Mouse (Mus musculus) embryonic facial prominence, embryonic 11.5 days (tissue): ENCODE results near the gene Rrp12. TPM values are rescaled to one million over a fixed set of nuclear protein-coding genes. Genes with fewer than 3 reads are reported as not detected.
"Not testable (repeated sequence)": the region's sequence is repeated elsewhere in the genome, so short reads cannot be mapped to it uniquely, and the experiment has no call there.

ENCODE experiments used
- ATAC-seq: fragments of 200-750 bp; cut with Nextera tagmentation; replicated peaks from 2 replicates; pipeline ENCODE4 v1.8.0; 2017; ENCODE audit warnings: low read depth; ENCODE audit not compliant: insufficient number of reproducible peaks, low FRiP score, low TSS enrichment
- DNase-seq: peaks from one replicate; pipeline ENCODE4 v3.0.0-alpha.2; 2015; ENCODE audit warnings: low spot score
- H3K27ac ChIP-seq: fragments of 300-500 bp; sonication (generic); replicated peaks from 2 replicates; pipeline ENCODE4 v1.5.1; 2014; ENCODE audit warnings: mild to moderate bottlenecking, low read depth, low read length, control low read depth
- H3K27me3 ChIP-seq: fragments of 300-500 bp; sonication (generic); 2 replicates; pipeline ENCODE4 v1.6.1; 2014; ENCODE audit warnings: mild to moderate bottlenecking, low read length, moderate library complexity, mixed read lengths; ENCODE audit not compliant: control insufficient read depth, insufficient read depth
- H3K36me3 ChIP-seq: fragments of 300-500 bp; sonication (generic); replicated peaks from 2 replicates; pipeline ENCODE4 v1.6.1; 2014; ENCODE audit warnings: low read depth, mild to moderate bottlenecking, low read length, moderate library complexity, mixed read lengths; ENCODE audit not compliant: control insufficient read depth, insufficient read depth
- H3K4me1 ChIP-seq: fragments of 300-500 bp; sonication (generic); 2 replicates; pipeline ENCODE4 v1.6.1; 2014; ENCODE audit warnings: low read length, mixed read lengths; ENCODE audit not compliant: control insufficient read depth, insufficient read depth
- H3K4me2 ChIP-seq: fragments of 300-500 bp; sonication (generic); 2 replicates; pipeline ENCODE4 v1.6.1; 2014; ENCODE audit warnings: low read depth, mild to moderate bottlenecking, control low read depth, low read length, moderate library complexity
- H3K4me3 ChIP-seq: fragments of 300-500 bp; sonication (generic); 2 replicates; pipeline ENCODE4 v1.5.1; 2014; ENCODE audit warnings: low read depth, low read length, control low read depth
- H3K9ac ChIP-seq: fragments of 300-500 bp; sonication (generic); replicated peaks from 2 replicates; pipeline ENCODE4 v1.6.1; 2014; ENCODE audit warnings: mild to moderate bottlenecking, control low read depth, low read length
- H3K9me3 ChIP-seq: fragments of 300-500 bp; sonication (generic); replicated peaks from 2 replicates; pipeline ENCODE4 v1.6.1; 2016; ENCODE audit warnings: mild to moderate bottlenecking, low read length, inconsistent platforms, mixed read lengths; ENCODE audit not compliant: control insufficient read depth
- WGBS: fragments of 180-500 bp; shearing (Covaris S2); extraction: QIAGEN DNeasy Blood & Tissue Kit; methylation state at CpG from one replicate; pipeline ENCODE4 v1.1.7; 2014; 5-methylcytosine and 5-hydroxymethylcytosine counted together
- polyA plus RNA-seq: library from polyadenylated mRNA; unstranded; fragments of >200 nt; fragmentation: Nextera tagmentation; extraction: Ambion mirVana; gene quantifications from 2 replicates; pipeline ENCODE4 v1.2.1, GENCODE M21; 2014

The Rrp12 gene
- polyA plus RNA-seq, 1 experiment from 2014 or later = 14.5 TPM

DNA sequence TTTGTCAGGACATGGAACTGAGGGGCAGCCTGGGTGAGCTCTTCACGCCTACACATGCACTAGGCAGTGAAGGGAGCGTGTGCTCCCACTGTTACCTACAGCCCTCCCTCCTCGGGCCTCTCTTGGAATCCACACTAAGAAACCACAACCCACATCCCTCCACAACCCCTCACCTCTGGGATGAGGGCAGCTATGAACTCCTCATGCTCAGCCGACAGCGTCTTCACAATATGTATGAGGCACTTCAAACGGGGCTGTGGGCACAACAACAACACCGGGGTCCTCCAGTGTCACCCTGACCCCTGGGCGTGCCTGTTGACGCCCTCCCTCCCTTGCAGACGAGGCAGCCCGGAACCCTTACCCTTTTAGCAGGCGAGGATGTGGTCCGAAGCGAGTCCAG is 21.6 kb downstream of the Rrp12 start:
- no peak overlapping the region for H3K4me2 ChIP-seq
- no peaks in the 10 kb centered on the region for H3K9me3 ChIP-seq
- DNase-seq (no peak), ATAC-seq (no peak)
- H3K9ac ChIP-seq = no peak overlapping the region
- 90% methylated on average over 14 of the region's 14 CpGs for WGBS
- H3K27me3 ChIP-seq = no peaks in the 10 kb centered on the region
- no peak overlapping the region for H3K4me3 ChIP-seq
- peaks cover 2% of the 10 kb centered on the region for H3K36me3 ChIP-seq
- H3K4me1 ChIP-seq = no peaks in the 10 kb centered on the region
- H3K27ac ChIP-seq = no peak overlapping the region

DNA sequence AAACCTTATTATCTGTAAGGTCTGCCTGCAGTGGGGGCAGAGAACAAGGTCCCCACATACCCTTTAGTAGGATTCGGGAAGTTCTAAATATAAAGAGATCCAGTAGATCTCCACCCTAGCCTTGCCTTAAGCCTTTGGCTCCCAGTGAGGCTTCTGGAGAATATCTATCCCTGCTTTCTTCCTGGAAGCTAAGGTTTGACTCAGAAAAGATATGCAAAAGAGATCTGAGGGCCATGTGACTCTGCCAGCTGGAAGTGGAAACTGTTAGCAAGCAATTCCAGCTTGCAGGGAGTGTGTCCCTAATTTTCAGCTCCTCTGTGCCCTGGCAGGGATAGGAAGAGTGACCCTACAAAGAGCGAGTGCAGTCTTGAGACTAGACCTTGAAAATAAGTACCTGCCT is 23.7 kb downstream of the Rrp12 start:
- Histone ChIP-seq H3K9me3 (no peaks in the 10 kb centered on the region), H3K36me3 (no peaks in the 10 kb centered on the region; the same call in none of the 2 replicates), H3K27ac (no peak overlapping the region), H3K9ac (no peak overlapping the region), H3K4me2 (no peak overlapping the region), H3K4me3 (no peak overlapping the region), H3K27me3 (no peaks in the 10 kb centered on the region), H3K4me1 (no peaks in the 10 kb centered on the region)
- no peak for ATAC-seq
- 86% methylated on average over 2 of the region's 2 CpGs for WGBS
- DNase-seq = no peak

DNA sequence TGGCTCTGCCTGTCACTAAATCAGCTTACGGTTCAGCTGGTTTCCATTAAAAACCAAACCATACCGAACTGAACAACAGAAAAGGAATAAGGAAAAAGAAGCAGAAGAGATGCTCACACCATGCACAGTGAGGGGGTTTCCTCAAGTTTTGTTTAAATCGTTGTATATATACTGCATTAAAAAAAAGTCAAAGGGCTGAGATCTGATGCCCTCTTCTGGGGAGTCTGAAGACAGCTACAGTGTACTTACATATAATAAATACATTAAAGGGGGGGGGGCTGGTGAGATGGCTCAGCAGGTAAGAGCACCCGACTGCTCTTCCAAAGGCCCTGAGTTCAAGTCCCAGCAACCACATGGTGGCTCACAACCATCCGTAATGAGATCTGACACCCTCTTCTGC is 26.0 kb downstream of the Rrp12 start:
- not testable (repeated sequence) for H3K9ac ChIP-seq, ATAC-seq, H3K4me2 ChIP-seq, H3K4me3 ChIP-seq, H3K9me3 ChIP-seq, DNase-seq, H3K36me3 ChIP-seq, H3K27ac ChIP-seq, H3K4me1 ChIP-seq, H3K27me3 ChIP-seq
- WGBS = 81% methylated on average over 5 of the region's 5 CpGs

DNA sequence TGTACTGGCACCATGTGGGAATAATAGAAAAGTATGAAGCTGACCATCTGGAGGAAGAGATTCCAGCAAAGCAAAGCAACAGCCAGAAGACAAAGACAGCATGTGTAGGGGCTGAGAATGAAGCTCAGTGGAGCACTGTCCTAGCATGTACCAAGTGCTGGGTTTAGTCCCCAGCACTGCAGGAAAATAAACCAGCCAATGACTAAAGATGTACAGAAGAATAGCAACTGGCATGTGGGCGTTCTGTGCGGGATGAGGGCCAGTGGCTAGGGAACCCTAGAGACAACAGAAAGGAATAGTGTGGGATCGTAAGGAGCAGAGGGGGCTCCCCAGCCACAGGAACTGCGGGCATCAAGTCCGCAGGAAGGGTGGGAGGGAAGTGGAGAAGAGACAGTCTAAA is 26.7 kb downstream of the Rrp12 start:
- H3K9ac ChIP-seq = no peak overlapping the region
- 94% methylated on average over 5 of the region's 5 CpGs for WGBS
- no peaks in the 10 kb centered on the region for H3K27me3 ChIP-seq
- no peak overlapping the region for H3K4me2 ChIP-seq
- H3K36me3 ChIP-seq = no peaks in the 10 kb centered on the region; the same call in 1 of the 2 replicates
- no peaks in the 10 kb centered on the region for H3K9me3 ChIP-seq
- H3K4me3 ChIP-seq = no peak overlapping the region
- DNase-seq = no peak
- no peaks in the 10 kb centered on the region for H3K4me1 ChIP-seq
- no peak for ATAC-seq
- no peak overlapping the region for H3K27ac ChIP-seq

DNA sequence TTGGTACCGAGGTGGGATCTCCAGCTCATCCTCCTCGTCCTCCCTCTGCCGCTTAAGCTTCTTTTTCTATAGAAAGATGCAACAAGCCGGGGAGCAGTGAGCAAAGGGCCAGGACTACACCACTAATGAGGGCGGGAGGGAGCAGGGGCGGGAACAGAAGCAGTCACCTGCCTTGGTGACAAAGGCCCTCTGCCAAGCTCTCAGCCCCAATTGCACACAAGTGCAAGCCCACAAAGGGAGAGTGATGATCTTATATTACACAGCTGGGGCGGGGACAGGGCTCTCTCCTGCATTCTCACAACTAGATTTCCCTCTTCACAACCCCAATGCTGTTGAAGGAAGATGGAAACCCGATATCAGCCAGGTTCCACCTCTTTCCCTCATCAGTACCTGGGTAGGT is 29.3 kb downstream of the Rrp12 start:
- no peak for ATAC-seq
- Histone ChIP-seq H3K36me3 (no peaks in the 10 kb centered on the region; the same call in 1 of the 2 replicates), H3K9ac (no peak overlapping the region)

DNA sequence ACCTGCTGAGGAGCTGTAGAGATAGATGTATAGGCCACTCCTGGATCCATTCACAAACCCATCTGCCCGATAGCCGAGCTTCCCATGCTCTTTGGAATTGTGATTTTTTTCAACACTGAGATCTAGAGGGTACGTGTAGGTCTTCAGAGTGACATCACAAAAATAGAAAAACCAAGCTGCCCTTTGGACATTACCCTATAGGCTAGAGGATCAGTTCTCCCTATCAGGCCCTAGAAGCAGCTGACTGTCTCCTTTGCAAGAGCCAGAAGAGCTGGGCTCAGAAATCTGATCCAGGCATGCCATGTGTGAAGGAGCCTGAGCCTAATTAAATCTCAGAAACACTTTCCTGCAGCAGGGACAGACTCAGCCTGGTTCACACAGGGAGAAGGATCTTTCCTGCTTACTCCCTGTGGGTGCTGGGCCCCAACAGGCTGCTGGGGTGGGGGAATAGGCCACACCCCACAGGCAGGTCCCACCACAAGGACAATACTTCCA is 38.1 kb downstream of the Rrp12 start:
- ATAC-seq = no peak
- Histone ChIP-seq H3K9me3 (no peaks in the 10 kb centered on the region), H3K4me1 (no peaks in the 10 kb centered on the region), H3K36me3 (no peaks in the 10 kb centered on the region), H3K4me3 (no peak overlapping the region), H3K27me3 (no peaks in the 10 kb centered on the region), H3K4me2 (no peak overlapping the region), H3K27ac (no peak overlapping the region), H3K9ac (no peak overlapping the region)
- DNase-seq = peak; percentile 11
- WGBS = 72% methylated on average over 3 of the region's 3 CpGs

More for the DNA sequence above, 29.3 kb downstream of the Rrp12 start:
- Histone ChIP-seq H3K27ac (no peak overlapping the region), H3K27me3 (no peaks in the 10 kb centered on the region), H3K9me3 (no peaks in the 10 kb centered on the region), H3K4me2 (no peak overlapping the region), H3K4me1 (no peaks in the 10 kb centered on the region), H3K4me3 (no peak overlapping the region)
- 90% methylated on average over 8 of the region's 8 CpGs for WGBS
- no peak for DNase-seq

DNA sequence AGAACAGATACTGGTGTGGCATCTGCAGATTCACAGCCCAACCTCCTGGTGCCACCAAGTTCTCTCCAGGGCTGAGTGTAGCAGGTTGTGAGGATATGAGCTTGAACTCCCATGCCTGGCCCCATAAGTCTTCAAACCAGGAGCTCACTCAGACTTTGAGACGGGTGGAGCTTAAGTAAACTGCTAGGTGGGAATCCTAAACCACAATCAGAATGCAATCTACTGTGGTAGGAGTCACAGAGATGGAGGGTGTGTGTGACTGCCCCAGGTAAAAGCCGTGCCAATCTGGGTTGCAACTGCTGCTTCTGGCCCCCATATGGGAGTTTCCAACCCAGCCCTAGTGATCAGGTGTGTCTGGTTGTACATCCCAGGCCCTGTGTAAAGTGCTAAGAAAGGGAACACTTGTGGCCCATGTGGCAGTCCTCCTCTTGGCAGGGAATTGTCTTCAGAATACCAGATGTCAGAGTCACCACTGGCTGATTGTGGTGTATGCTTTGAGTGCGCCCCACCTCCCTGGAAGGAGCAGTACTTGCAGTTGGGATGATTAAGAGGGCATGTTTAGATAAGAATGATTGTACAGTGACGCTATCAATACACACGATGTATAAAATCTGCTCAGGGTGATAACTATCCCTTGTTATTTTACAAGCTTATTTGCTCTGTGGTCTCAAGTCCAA is 38.7 kb downstream of the Rrp12 start:
- no peak overlapping the region for H3K4me3 ChIP-seq
- WGBS = 81% methylated on average over 5 of the region's 5 CpGs
- no peak overlapping the region for H3K9ac ChIP-seq
- no peaks in the 10 kb centered on the region for H3K9me3 ChIP-seq
- no peak for ATAC-seq
- H3K27ac ChIP-seq = no peak overlapping the region
- no peaks in the 10 kb centered on the region for H3K27me3 ChIP-seq
- H3K36me3 ChIP-seq = no peaks in the 10 kb centered on the region
- H3K4me1 ChIP-seq = no peaks in the 10 kb centered on the region
- no peak overlapping the region for H3K4me2 ChIP-seq
- no peak for DNase-seq

DNA sequence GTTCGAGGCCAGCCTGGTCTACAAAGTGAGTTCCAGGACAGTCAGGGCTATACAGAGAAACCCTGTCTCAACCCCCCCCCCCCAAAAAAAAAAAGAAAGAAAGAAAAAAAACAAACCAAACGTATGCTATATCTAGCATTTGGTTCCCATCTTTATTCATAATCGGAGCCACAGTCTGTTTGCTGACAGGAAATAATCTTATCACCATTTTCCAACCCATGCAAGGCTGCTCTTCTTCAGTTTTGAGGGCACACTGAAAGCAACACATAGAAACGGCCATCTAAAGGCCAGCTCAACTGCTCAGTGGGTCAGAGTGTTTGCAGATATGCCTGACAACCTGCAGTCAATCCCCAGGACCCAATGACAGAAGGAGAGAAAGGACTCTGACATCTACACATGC is 43.5 kb downstream of the Rrp12 start:
- Histone ChIP-seq H3K9ac (no peak overlapping the region), H3K4me3 (no peak overlapping the region), H3K27ac (no peak overlapping the region), H3K9me3 (no peaks in the 10 kb centered on the region), H3K27me3 (no peaks in the 10 kb centered on the region), H3K4me2 (no peak overlapping the region), H3K4me1 (no peaks in the 10 kb centered on the region), H3K36me3 (no peaks in the 10 kb centered on the region)
- no peak for DNase-seq
- 85% methylated on average over 4 of the region's 4 CpGs for WGBS
- ATAC-seq = no peak
